In genomic region chr6:17589049-17589952, GRCm38 (mm10) we compare ENCODE assay signal across 9 mouse cellular contexts. TPM values are rescaled to one million over a fixed set of nuclear protein-coding genes. Genes with fewer than 3 reads are reported as not detected.
A peak's percentile ranks its signal among the peaks of the same experiment; 100 is the strongest.
DNase-seq lines count a peak whose midpoint lies in the region; ATAC-seq and TF ChIP-seq lines count a peak whose summit lies in the region.
"Had no signal": no experiment of that assay in that cellular context is flagged by ENCODE, and none has a peak within 500 bp of the region (broad histone marks: within the 10 kb centered on the region; RNA-seq: fewer than 3 reads in every experiment).

No protein-coding gene starts in this region.

- peak; percentile 82 for TF ChIP-seq CTCF in bone marrow macrophage, adult 2 months (IDR thresholded peaks at IDR 0.05; ENCODE audit: low read depth, low read length)
- peak; percentile 93 for TF ChIP-seq CTCF in embryonic fibroblast, embryonic 13.5 days (IDR thresholded peaks at IDR 0.05; ENCODE audit: borderline replicate concordance, insufficient read depth, low read length)
- TF ChIP-seq CTCF in liver, postnatal 0 days (IDR thresholded peaks at IDR 0.05; ENCODE audit: low read depth): peak; percentile 90
- TF ChIP-seq CTCF in testis, adult 2 months (IDR thresholded peaks at IDR 0.05; ENCODE audit: control insufficient read depth, insufficient read depth, insufficient replicate concordance, low read depth, low read length): peak; percentile 86; the same call in 1 of the 2 replicates

- 18% methylated on average over 16 of the region's 16 CpGs for WGBS in liver, postnatal 0 days (ENCODE audit: insufficient replicate concordance)
- WGBS in neural tube, embryonic 14.5 days: 16% methylated on average over 16 of the region's 16 CpGs

- no peak for TF ChIP-seq POLR2A in bone marrow macrophage, adult 2 months (IDR thresholded peaks at IDR 0.05; ENCODE audit: borderline replicate concordance, low read depth, low read length)
- no peak for TF ChIP-seq POLR2A in embryonic fibroblast, embryonic 13.5 days (IDR thresholded peaks at IDR 0.05; ENCODE audit: low read depth, low read length)
- no peak for TF ChIP-seq POLR2A in testis, adult 2 months (IDR thresholded peaks at IDR 0.05; ENCODE audit: control insufficient read depth, low read depth, low read length)

- H3K9ac ChIP-seq in liver, postnatal 0 days (replicated peaks): no peak overlapping the region
- no peak overlapping the region for H3K9ac ChIP-seq in neural tube, embryonic 14.5 days (replicated peaks; ENCODE audit: low read depth, low read length)
- H3K9ac ChIP-seq: heart, embryonic 13.5 days had no signal

- H3K36me3 ChIP-seq in liver, postnatal 0 days (replicated peaks; ENCODE audit: insufficient read depth, low read length): no peaks in the 10 kb centered on the region
- H3K36me3 ChIP-seq in neural tube, embryonic 14.5 days (ENCODE audit: control insufficient read depth, insufficient read depth, low read length): no peaks in the 10 kb centered on the region
- H3K36me3 ChIP-seq in testis, adult 2 months (ENCODE audit: control insufficient read depth, insufficient read depth, low read length): no peaks in the 10 kb centered on the region
- H3K36me3 ChIP-seq: heart, embryonic 13.5 days had no signal

- H3K4me3 ChIP-seq in bone marrow macrophage, adult 2 months (ENCODE audit: insufficient read depth, low read length): no peak overlapping the region
- no peak overlapping the region for H3K4me3 ChIP-seq in embryonic fibroblast, embryonic 13.5 days (ENCODE audit: insufficient read depth, low read length)
- H3K4me3 ChIP-seq in liver, postnatal 0 days (ENCODE audit: low read depth, low read length): no peak overlapping the region
- H3K4me3 ChIP-seq in neural tube, embryonic 14.5 days (ENCODE audit: low read depth, low read length): no peak overlapping the region; the same call in 1 of the 2 replicates
- H3K4me3 ChIP-seq in testis, adult 2 months (ENCODE audit: control insufficient read depth, low read depth, low read length): no peak overlapping the region
- H3K4me3 ChIP-seq: heart, embryonic 13.5 days had no signal

- ATAC-seq in CD4-positive, CD25-positive, alpha-beta regulatory T cell, adult 4 months: peak; percentile 79
- peak; percentile 90 for ATAC-seq in liver, postnatal 0 days
- peak; percentile 93 for ATAC-seq in neural tube, embryonic 14.5 days (ENCODE audit: low read depth)

- TF ChIP-seq EP300 in liver, postnatal 0 days (IDR thresholded peaks at IDR 0.05; ENCODE audit: low read depth): no peak

- peaks cover 6% of the 10 kb centered on the region; the same call in 1 of the 2 replicates for H3K9me3 ChIP-seq in liver, postnatal 0 days (ENCODE audit: low read length)
- H3K9me3 ChIP-seq in neural tube, embryonic 14.5 days (ENCODE audit: control insufficient read depth, low read length): peaks cover 3% of the 10 kb centered on the region; the same call in 1 of the 2 replicates

- H3K4me2 ChIP-seq in liver, postnatal 0 days (ENCODE audit: low read depth, low read length): peak overlapping the region; percentile 40
- H3K4me2 ChIP-seq in neural tube, embryonic 14.5 days (ENCODE audit: low read depth, low read length): peak overlapping the region; percentile 41
- H3K4me2 ChIP-seq: heart, embryonic 13.5 days had no signal

- no peaks in the 10 kb centered on the region for H3K27me3 ChIP-seq in liver, postnatal 0 days (ENCODE audit: insufficient read depth, low read length)
- H3K27me3 ChIP-seq in neural tube, embryonic 14.5 days (ENCODE audit: control insufficient read depth, insufficient read depth, low read length): no peaks in the 10 kb centered on the region
- no peaks in the 10 kb centered on the region for H3K27me3 ChIP-seq in testis, adult 2 months (ENCODE audit: control insufficient read depth, insufficient read depth, low read length)
- H3K27me3 ChIP-seq: heart, embryonic 13.5 days had no signal

- no peak overlapping the region for H3K27ac ChIP-seq in bone marrow macrophage, adult 2 months (ENCODE audit: insufficient read depth, low read depth, low read length)
- H3K27ac ChIP-seq in embryonic fibroblast, embryonic 13.5 days (ENCODE audit: insufficient read depth, low read length): no peak overlapping the region
- H3K27ac ChIP-seq in liver, postnatal 0 days (ENCODE audit: low read depth): peak overlapping the region; percentile 69
- H3K27ac ChIP-seq in neural tube, embryonic 14.5 days (ENCODE audit: low read depth, low read length): no peak overlapping the region
- no peak overlapping the region for H3K27ac ChIP-seq in testis, adult 2 months (ENCODE audit: control insufficient read depth, insufficient read depth, low read depth, low read length)
- H3K27ac ChIP-seq: heart, embryonic 13.5 days had no signal

- H3K4me1 ChIP-seq in bone marrow macrophage, adult 2 months (ENCODE audit: control insufficient read depth, insufficient read depth, low read length): peaks cover 5% of the 10 kb centered on the region
- no peaks in the 10 kb centered on the region for H3K4me1 ChIP-seq in embryonic fibroblast, embryonic 13.5 days (ENCODE audit: control insufficient read depth, insufficient read depth, low read length)
- no peaks in the 10 kb centered on the region for H3K4me1 ChIP-seq in liver, postnatal 0 days (ENCODE audit: insufficient read depth)
- no peaks in the 10 kb centered on the region for H3K4me1 ChIP-seq in neural tube, embryonic 14.5 days (ENCODE audit: control insufficient read depth, insufficient read depth, low read length)
- peaks cover 2% of the 10 kb centered on the region for H3K4me1 ChIP-seq in testis, adult 2 months (ENCODE audit: control insufficient read depth, insufficient read depth, low read length)

- peak; percentile 42 for DNase-seq in heart, postnatal 25 days (ENCODE audit: low spot score)
- peak; percentile 85 for DNase-seq in layer of hippocampus, adult 11-12 months (ENCODE audit: low spot score)
- peak; percentile 83 for DNase-seq in liver, postnatal 0 days

- intact Hi-C loops in heart, postnatal 25 days (cut with DNase I): loop anchor here (1.0 to 10.0 kb wide), 4 partner anchors 126 to 564 kb away; partner anchors contain the start of gene Met

RNA-seq across cellular contexts. Expression of gene Capza2, which starts 46.7 kb away (rescaled TPM):
- polyA plus RNA-seq in CD4-positive, CD25-positive, alpha-beta regulatory T cell, adult 4 months (2017; shearing (Covaris generic)): 100 to 1,000 TPM; 291 to 322 TPM
- polyA plus RNA-seq in bone marrow macrophage, adult 2 months (2012; ENCODE audit: insufficient read depth, insufficient read length, missing spikeins): 468 and 474 TPM in 2 replicates
- 271 and 367 TPM in 2 replicates for polyA plus RNA-seq in embryonic fibroblast, embryonic 13.5 days (2011; ENCODE audit: insufficient read length, low read depth, missing spikeins)
- total RNA-seq in heart, postnatal 25 days (2021): 100 to 1,000 TPM; 141 to 158 TPM
- 104 and 107 TPM in 2 replicates for polyA plus RNA-seq in liver, postnatal 0 days (2015; fragmentation: Nextera tagmentation; extraction: Ambion mirVana)
- polyA plus RNA-seq in neural tube, embryonic 14.5 days (2014; fragmentation: Nextera tagmentation; extraction: Ambion mirVana): 287 and 292 TPM in 2 replicates
- 5.3 and 8.8 TPM in 2 replicates for polyA plus RNA-seq in testis, adult 2 months (2012; rRNA removed)

Comparison
In these comparisons a context has a peak if more than half of its experiments do, and no peak if none do; other contexts are left out.
1. RNA of gene Capza2, which starts 46.7 kb away (polyA plus RNA-seq): 468 to 474 TPM in bone marrow macrophage, adult 2 months, 271 to 367 TPM in embryonic fibroblast, embryonic 13.5 days, 291 to 322 TPM in CD4-positive, CD25-positive, alpha-beta regulatory T cell, adult 4 months, 287 to 292 TPM in neural tube, embryonic 14.5 days and 104 to 107 TPM in liver, postnatal 0 days; 5.3 to 8.8 TPM in testis, adult 2 months; every median in the first group is over 10 times any median in the second.
2. Peak in every context shown above with its lines, with median percentiles within 50 percentile points of each other: ATAC-seq, CTCF ChIP-seq and DNase-seq.